Mouse (Mus musculus) thymus, adult 18-20 months (tissue): Measurements from ENCODE around the gene Trpd52l3.

Experiments used
- DNase-seq, 2 experiments: peaks; one replicate each; pipeline ENCODE4 v3.0.0; 2022; ENCODE audit warnings: mixed read lengths in 2 of 2

Gene Trpd52l3

GRCm38 (mm10) chr19:30029894-30030635, 26.5 kb downstream of the Trpd52l3 start, which contains the start of gene Uhrf2:
Uhrf2 (plus strand) TSS chr19:30030513.
- DNase-seq = peak; percentile 93 to 94

- peak in 1 of 2 experiments; percentile 15 for DNase-seq
Measured at GRCm38 (mm10) chr19:30030636-30031467, 27.3 kb downstream of the Trpd52l3 start.

- DNase-seq = no peak
Measured at GRCm38 (mm10) chr19:30031468-30031931, 27.9 kb downstream of the Trpd52l3 start.

- no peak for DNase-seq
Measured at GRCm38 (mm10) chr19:30032206-30032605, 28.6 kb downstream of the Trpd52l3 start.

GRCm38 (mm10) chr19:30035361-30035760, 31.8 kb downstream of the Trpd52l3 start:
- DNase-seq = no peak

- no peak for DNase-seq
Measured at GRCm38 (mm10) chr19:30043691-30044090, 40.1 kb downstream of the Trpd52l3 start.

- DNase-seq = no peak
Measured at GRCm38 (mm10) chr19:30044630-30045029, 41.0 kb downstream of the Trpd52l3 start.

- no peak for DNase-seq
Measured at GRCm38 (mm10) chr19:30045857-30046256, 42.3 kb downstream of the Trpd52l3 start.

GRCm38 (mm10) chr19:30050584-30050983, 47.0 kb downstream of the Trpd52l3 start:
- DNase-seq = no peak

- DNase-seq = no peak
Measured at GRCm38 (mm10) chr19:30051479-30051878, 47.9 kb downstream of the Trpd52l3 start.

GRCm38 (mm10) chr19:30054218-30054617, 50.6 kb downstream of the Trpd52l3 start:
- no peak for DNase-seq
